Mouse (Mus musculus): Measurements from ENCODE around the gene Emsy. TPM values are rescaled to one million over a fixed set of nuclear protein-coding genes. Genes with fewer than 3 reads are reported as not detected.

Gene Emsy
- polyA plus RNA-seq, 1 experiment from 2014 or later, result 17.6 TPM

Other genes starting within 250 kb of the Emsy start
- gene Gucy2d, start 216.4 kb downstream of the Emsy start, polyA plus RNA-seq (2015; fragmentation: Nextera tagmentation; extraction: Ambion mirVana), result 0.09 TPM in 1 of 2 replicates, not detected in the other
- 9.8 TPM in 2 replicates for gene Lrrc32, start 167.5 kb downstream of the Emsy start, polyA plus RNA-seq (2015; fragmentation: Nextera tagmentation; extraction: Ambion mirVana)
- 47.2 and 49.5 TPM in 2 replicates for gene Thap12, start 46.3 kb upstream of the Emsy start, polyA plus RNA-seq (2015; fragmentation: Nextera tagmentation; extraction: Ambion mirVana)
- 3.8 and 5.5 TPM in 2 replicates for gene Wnt11, start 178.3 kb upstream of the Emsy start, polyA plus RNA-seq (2015; fragmentation: Nextera tagmentation; extraction: Ambion mirVana)

All from stomach, embryonic 15.5 days (tissue).